7 mouse cellular contexts compared by ENCODE assay signal in the genomic region with DNA sequence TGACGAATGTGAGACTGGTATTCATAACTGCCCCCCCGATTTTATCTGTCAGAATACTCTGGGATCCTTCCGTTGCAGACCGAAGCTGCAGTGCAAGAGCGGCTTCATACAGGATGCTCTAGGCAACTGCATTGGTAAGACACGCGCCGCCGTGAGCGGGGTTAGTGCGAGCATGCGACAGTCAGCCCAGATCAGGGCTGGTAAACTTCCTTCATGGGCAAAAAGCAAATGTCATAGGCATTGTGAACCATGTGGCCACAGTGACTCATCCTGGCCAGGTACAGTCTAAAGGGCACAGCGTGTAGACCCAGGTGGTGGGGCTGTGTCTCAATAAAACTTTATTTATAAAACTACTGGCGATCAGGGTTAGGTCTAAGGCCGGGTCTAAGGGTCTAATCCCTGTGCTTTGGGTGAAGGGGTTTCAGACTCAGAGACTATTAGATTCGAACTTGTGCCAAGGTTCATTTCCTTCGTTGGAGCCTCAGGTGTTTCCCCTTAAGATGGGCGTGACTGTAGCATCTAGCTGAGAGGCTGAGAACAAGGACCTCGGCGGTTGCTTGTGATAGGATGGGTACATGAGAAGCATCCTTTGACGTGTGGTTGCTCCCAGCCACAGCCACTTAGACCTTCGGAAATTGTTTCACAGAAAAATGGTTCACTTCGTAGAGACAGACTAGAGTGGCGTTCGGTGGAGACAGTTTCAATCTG. TPM values are rescaled to one million over a fixed set of nuclear protein-coding genes. Genes with fewer than 3 reads are reported as not detected.
DNase-seq lines count a peak whose midpoint lies in the region; ATAC-seq and TF ChIP-seq lines count a peak whose summit lies in the region.

No protein-coding gene starts in this region.

- no peak for ATAC-seq in liver, embryonic 11.5 days (replicated peaks; ENCODE audit: low FRiP score)
- ATAC-seq in midbrain, embryonic 14.5 days (ENCODE audit: low FRiP score, low TSS enrichment) = no peak

- H3K27ac ChIP-seq in thymus, adult 2 months (ENCODE audit: control insufficient read depth, insufficient read depth, low read length) = peak overlapping the region; percentile 77
- H3K27ac ChIP-seq in bone marrow, adult 2 months (ENCODE audit: control insufficient read depth, insufficient read depth, low read depth, low read length, poor library complexity) = peak overlapping the region; percentile 53
- H3K27ac ChIP-seq in liver, embryonic 11.5 days (ENCODE audit: low read depth, low read length) = peak overlapping the region; percentile 38
- H3K27ac ChIP-seq in midbrain, embryonic 14.5 days (replicated peaks; ENCODE audit: low read depth, low read length) = no peak overlapping the region

- DNase-seq in thymus, adult 2 months = peak; percentile 55
- no peak for DNase-seq in thymus, postnatal 0 days (ENCODE audit: low spot score)
- no peak for DNase-seq in liver, embryonic 11.5 days (ENCODE audit: low spot score)
- DNase-seq in thymus, postnatal 14 days = peak; percentile 67
- no peak for DNase-seq in midbrain, embryonic 14.5 days
- DNase-seq in lung, adult 18-20 months = no peak

- H3K36me3 ChIP-seq in thymus, adult 2 months (ENCODE audit: control insufficient read depth, insufficient read depth, low read length) = no peaks in the 10 kb centered on the region
- H3K36me3 ChIP-seq in liver, embryonic 11.5 days (ENCODE audit: control insufficient read depth, insufficient read depth, low read length) = no peaks in the 10 kb centered on the region; the same call in 1 of the 2 replicates
- H3K36me3 ChIP-seq in midbrain, embryonic 14.5 days (ENCODE audit: control insufficient read depth, insufficient read depth, low read length) = 0 out of 2 replicates have a peak, but pooled peaks cover 3% of the 10 kb centered on the region

- H3K4me3 ChIP-seq in thymus, adult 2 months (ENCODE audit: control insufficient read depth, insufficient read depth, low read length) = no peak overlapping the region
- no peak overlapping the region for H3K4me3 ChIP-seq in bone marrow, adult 2 months (replicated peaks; ENCODE audit: control insufficient read depth, low read depth, low read length)
- no peak overlapping the region for H3K4me3 ChIP-seq in liver, embryonic 11.5 days (ENCODE audit: low read depth, low read length)
- no peak overlapping the region for H3K4me3 ChIP-seq in midbrain, embryonic 14.5 days (replicated peaks; ENCODE audit: low read depth, low read length)

- no peak overlapping the region for H3K4me2 ChIP-seq in liver, embryonic 11.5 days
- no peak overlapping the region for H3K4me2 ChIP-seq in midbrain, embryonic 14.5 days (ENCODE audit: low read length)

- TF ChIP-seq POLR2A in thymus, adult 2 months (IDR thresholded peaks at IDR 0.05; ENCODE audit: control insufficient read depth, extremely low read depth, insufficient read depth, low read length, poor library complexity) = no peak
- no peak for TF ChIP-seq POLR2A in bone marrow, adult 2 months (IDR thresholded peaks at IDR 0.05; ENCODE audit: borderline replicate concordance, control insufficient read depth, low read depth, low read length)

- no peaks in the 10 kb centered on the region for H3K27me3 ChIP-seq in thymus, adult 2 months (ENCODE audit: control insufficient read depth, insufficient read depth, low read length)
- no peaks in the 10 kb centered on the region for H3K27me3 ChIP-seq in liver, embryonic 11.5 days (replicated peaks; ENCODE audit: control insufficient read depth, insufficient read depth, low read length)
- H3K27me3 ChIP-seq in midbrain, embryonic 14.5 days (ENCODE audit: control insufficient read depth, insufficient read depth, low read length) = no peaks in the 10 kb centered on the region

- no peak overlapping the region for H3K9ac ChIP-seq in liver, embryonic 11.5 days (ENCODE audit: low read depth, low read length)
- H3K9ac ChIP-seq in midbrain, embryonic 14.5 days (replicated peaks; ENCODE audit: low read length) = no peak overlapping the region

- WGBS in thymus, adult 2 months = 69% methylated on average over 25 of the region's 25 CpGs
- 65% methylated on average over 25 of the region's 25 CpGs for WGBS in bone marrow, adult 2 months
- WGBS in liver, embryonic 11.5 days = 87% methylated on average over 25 of the region's 25 CpGs
- WGBS in midbrain, embryonic 14.5 days = 97% methylated on average over 25 of the region's 25 CpGs

- no peak for TF ChIP-seq CTCF in thymus, adult 2 months (IDR thresholded peaks at IDR 0.05; ENCODE audit: borderline replicate concordance, control insufficient read depth, extremely low read depth, insufficient read depth, low read length, poor library complexity)
- TF ChIP-seq CTCF in bone marrow, adult 2 months (IDR thresholded peaks at IDR 0.05; ENCODE audit: control insufficient read depth, insufficient read depth, low read length) = no peak

- H3K4me1 ChIP-seq in thymus, adult 2 months (replicated peaks; ENCODE audit: control insufficient read depth, insufficient read depth, low read length) = peaks cover 24% of the 10 kb centered on the region
- H3K4me1 ChIP-seq in bone marrow, adult 2 months (ENCODE audit: control insufficient read depth, insufficient read depth, low read length) = no peaks in the 10 kb centered on the region
- H3K4me1 ChIP-seq in liver, embryonic 11.5 days (replicated peaks; ENCODE audit: control insufficient read depth, insufficient read depth, low read length) = peaks cover 10% of the 10 kb centered on the region
- H3K4me1 ChIP-seq in midbrain, embryonic 14.5 days (ENCODE audit: control insufficient read depth, insufficient read depth, low read length) = no peaks in the 10 kb centered on the region

- H3K9me3 ChIP-seq in liver, embryonic 11.5 days (ENCODE audit: control insufficient read depth, low read length) = no peaks in the 10 kb centered on the region
- no peaks in the 10 kb centered on the region for H3K9me3 ChIP-seq in midbrain, embryonic 14.5 days (ENCODE audit: control insufficient read depth, low read length)

RNA-seq across cellular contexts. Expression of gene Fbln1, which starts 26.9 kb away (rescaled TPM):
- polyA plus RNA-seq in thymus, adult 2 months (2012; rRNA removed) = 28.6 and 46.8 TPM in 2 replicates
- polyA plus RNA-seq in thymus, postnatal 0 days (2015; fragmentation: Nextera tagmentation; extraction: Ambion mirVana) = 24.3 and 28.5 TPM in 2 replicates
- 2.0 and 3.6 TPM in 2 replicates for polyA plus RNA-seq in bone marrow, adult 2 months (2011; ENCODE audit: insufficient read depth, insufficient read length, low replicate concordance, missing spikeins)
- polyA plus RNA-seq in liver, embryonic 11.5 days (2014; fragmentation: Nextera tagmentation; extraction: Ambion mirVana) = 57.6 and 60.2 TPM in 2 replicates
- polyA plus RNA-seq in midbrain, embryonic 14.5 days (2014; fragmentation: Nextera tagmentation; extraction: Ambion mirVana) = 16.7 and 37.0 TPM in 2 replicates

Comparison
In these comparisons a context has a peak if more than half of its experiments do, and no peak if none do; other contexts are left out.
1. DNase-seq: peak in thymus, adult 2 months (single experiment) and thymus, postnatal 14 days (single experiment); none in thymus, postnatal 0 days (single experiment), liver, embryonic 11.5 days (single experiment), midbrain, embryonic 14.5 days (single experiment) and lung, adult 18-20 months (0 of 2).